Mouse (Mus musculus) spleen, adult 10 weeks (tissue): ENCODE data around the gene Xcl1. TPM values are rescaled to one million over a fixed set of nuclear protein-coding genes. Genes with fewer than 3 reads are reported as not detected.

Experiments
- polyA plus RNA-seq: library from polyadenylated mRNA; stranded (reverse); fragments of 350-450 nt; fragmentation: Illumina TruSeq; extraction: RNeasy Lipid Tissue Mini Kit (QIAGEN cat#74804); gene quantifications from one replicate; pipeline ENCODE4 v1.2.3, GENCODE M21; 2015; ENCODE audit warnings: low replicate concordance; ENCODE audit not compliant: insufficient read depth

The Xcl1 gene
- 20.3 TPM for polyA plus RNA-seq

GRCm38 (mm10) chr1:164935477-164936044, at the start of gene Xcl1:
Xcl1 (minus strand) TSS chr1:164935527.

Other genes starting within 250 kb of the Xcl1 start
- gene Dpt, start 138.9 kb downstream of the Xcl1 start, polyA plus RNA-seq = 41.1 TPM
- gene Tbx19, start 225.2 kb upstream of the Xcl1 start, polyA plus RNA-seq = 0.10 TPM